Mouse (Mus musculus): ENCODE results near the gene Foxp3. TPM values are rescaled to one million over a fixed set of nuclear protein-coding genes. Genes with fewer than 3 reads are reported as not detected.
A peak's percentile ranks its signal among the peaks of the same experiment; 100 is the strongest.

The Foxp3 gene
- total RNA-seq, 2 experiments from 2014 or later = 3.8 TPM; not detected in 1

DNA sequence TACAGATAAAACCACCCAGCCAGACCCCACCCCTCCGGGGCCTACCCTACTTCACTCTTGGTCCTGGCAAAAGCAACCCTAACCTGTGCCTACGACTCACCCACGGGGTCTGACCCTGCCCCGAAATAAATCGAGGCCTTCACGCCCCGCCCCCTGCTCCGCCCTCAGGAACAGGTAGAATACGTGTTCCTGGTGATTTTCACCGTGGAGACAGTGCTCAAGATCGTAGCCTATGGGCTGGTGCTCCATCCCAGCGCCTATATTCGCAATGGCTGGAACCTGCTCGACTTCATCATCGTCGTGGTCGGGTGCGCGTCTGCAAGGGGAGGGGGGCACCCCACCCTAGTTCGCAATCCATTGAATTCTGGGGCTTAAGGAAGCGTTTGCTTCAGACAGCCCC, 36.6 kb downstream of the Foxp3 start:
- ATAC-seq (replicated peaks; ENCODE audit: low FRiP score, poor library complexity, severe bottlenecking) = no peak

DNA sequence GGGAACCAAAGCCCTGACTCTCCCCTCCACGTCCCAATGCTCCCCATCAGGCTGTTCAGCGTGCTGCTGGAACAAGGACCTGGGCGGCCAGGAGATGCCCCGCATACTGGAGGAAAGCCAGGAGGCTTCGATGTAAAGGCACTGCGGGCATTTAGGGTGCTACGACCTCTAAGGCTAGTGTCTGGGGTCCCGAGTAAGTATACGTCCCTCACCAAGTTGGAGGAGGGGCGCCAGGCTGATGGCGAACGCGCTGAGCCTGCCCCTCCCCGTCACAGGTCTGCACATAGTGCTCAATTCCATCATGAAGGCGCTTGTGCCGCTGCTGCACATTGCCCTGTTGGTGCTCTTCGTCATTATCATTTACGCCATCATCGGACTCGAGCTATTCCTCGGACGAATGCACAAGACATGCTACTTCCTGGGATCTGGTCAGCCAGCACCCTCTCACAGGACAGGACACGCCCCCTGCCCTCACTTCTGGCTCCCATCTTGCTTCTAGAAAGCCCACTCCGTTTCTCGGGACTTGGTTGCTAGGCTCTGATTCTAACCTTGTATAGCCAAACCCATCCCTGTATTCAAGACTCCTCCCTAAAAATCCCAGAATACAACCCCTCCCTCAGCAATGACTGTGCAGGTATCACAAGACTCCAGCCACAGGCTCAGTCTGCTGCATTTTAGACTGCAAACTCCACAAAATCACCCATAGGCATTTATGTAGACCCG, 37.3 kb downstream of the Foxp3 start:
- no peak for ATAC-seq (replicated peaks; ENCODE audit: low FRiP score, poor library complexity, severe bottlenecking)

- ATAC-seq (replicated peaks; ENCODE audit: low FRiP score, poor library complexity, severe bottlenecking) = no peak
Measured at GRCm38 (mm10) chrX:7617889-7618551, 44.6 kb downstream of the Foxp3 start.

DNA sequence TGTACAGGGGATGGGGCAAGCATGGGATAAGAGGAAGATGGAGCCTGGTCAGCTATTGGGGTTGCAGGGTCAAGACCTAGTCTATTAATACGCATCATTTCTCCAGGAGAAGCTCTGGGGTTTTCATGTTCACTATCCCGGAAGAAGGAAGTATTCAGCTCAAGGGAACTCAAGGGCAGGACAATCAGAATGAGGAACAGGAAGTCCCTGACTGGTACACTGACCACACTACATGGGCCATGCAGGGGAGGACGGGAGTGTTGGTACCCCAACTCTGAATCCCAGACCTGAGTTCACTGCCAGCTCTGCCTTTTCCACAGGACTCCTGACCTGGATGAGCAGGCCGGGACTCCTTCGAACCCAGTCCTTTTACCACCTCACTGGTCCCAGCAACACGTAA, 59.1 kb downstream of the Foxp3 start:
- ATAC-seq (replicated peaks; ENCODE audit: low FRiP score, poor library complexity, severe bottlenecking) = no peak

DNA sequence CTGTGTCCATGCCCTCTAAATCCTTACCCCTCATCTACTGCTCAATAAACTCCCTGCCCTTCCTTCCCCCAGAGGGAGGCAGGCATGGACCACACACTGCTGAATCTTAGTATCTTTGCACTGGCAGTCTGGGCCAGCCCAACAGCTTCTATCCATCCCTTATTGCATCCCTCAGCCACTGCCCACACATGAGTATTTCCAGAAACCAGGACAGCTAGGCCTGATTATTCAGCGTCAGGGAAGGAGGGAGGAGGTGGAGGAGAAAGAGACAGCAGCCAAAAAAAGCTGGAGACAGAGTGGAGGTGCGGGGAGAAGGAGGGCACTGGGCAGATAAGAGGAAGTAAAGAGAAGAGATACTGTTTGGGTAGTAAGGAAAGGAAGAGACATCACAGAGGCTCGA, 61.7 kb downstream of the Foxp3 start:
- ATAC-seq (replicated peaks; ENCODE audit: low FRiP score, poor library complexity, severe bottlenecking) = no peak

DNA sequence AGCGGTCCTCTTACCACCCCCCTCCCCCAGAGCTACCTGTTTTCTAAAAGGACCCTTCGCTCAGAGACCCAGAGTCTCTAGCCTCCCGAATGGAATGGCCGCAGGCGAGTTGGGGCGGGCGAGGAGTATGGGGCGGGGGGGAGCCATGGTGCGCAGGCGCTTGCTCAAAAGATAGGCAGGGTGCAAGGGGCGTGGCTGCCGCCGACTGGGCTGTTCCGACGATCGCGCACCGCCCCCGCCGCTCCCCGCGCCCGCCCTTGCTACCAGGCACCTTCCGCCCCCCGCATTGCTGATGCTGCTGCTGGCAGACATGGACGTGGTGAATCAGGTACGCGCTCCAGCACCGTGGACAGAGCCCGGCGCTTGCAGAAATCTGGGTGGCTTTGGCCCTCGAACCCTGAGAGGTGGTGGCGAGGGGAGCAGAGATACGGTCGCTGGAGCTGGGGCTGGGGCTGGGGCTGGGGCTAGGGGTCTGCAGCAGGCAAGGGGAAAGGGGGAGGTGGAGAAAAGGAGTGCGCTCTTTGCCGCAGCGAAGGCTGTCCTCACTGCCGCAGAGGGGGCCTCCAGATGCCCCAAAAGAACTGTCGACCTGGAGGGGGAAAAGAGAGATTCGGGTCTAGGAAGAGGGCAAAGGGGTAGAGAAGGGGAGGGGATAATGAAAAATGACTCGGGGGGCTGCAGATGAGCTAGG, 65.1 kb downstream of the Foxp3 start, which contains the start of gene Syp:
Syp (plus strand) TSS at position 71 of the 691 bp plus-strand sequence.
- peak; percentile 86 for ATAC-seq (replicated peaks; ENCODE audit: low FRiP score, poor library complexity, severe bottlenecking)

DNA sequence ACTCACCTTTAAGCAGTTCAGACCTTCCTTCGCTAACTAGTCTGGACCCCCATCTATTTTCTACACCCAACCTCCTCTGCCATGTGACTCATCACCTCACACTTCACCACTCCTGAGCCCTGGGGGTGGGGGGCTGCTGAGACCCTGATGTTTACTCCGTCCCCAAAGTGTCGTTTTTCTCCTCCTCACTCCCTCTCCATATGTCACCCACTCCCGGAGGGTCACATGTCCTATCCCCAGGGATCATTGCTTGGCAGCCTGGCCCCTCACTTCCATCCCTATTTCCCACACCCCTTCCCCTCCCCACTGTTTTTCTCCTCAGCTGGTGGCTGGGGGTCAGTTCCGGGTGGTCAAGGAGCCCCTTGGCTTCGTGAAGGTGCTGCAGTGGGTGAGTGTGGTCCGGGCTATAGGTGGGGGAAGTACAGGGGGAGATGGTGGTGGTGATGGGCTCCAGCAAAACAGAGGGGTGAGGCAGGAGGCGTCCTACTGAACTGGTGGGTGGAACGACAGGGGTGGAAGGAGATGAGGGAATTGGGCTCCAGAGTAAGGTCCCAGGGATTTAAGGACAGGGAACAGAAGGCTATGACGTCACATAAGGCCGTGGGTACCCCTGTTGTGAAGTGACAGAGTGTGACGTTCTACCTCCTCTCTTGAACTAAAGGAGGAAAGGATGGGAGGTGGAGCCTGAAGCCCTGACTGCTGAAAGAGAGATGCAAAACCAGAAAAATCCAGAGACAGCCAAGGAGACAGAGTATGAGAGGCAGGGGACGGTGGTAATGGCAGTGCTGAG, 66.3 kb downstream of the Foxp3 start:
- no peak for ATAC-seq (replicated peaks; ENCODE audit: low FRiP score, poor library complexity, severe bottlenecking)

- ATAC-seq (replicated peaks; ENCODE audit: low FRiP score, poor library complexity, severe bottlenecking) = no peak
Measured at GRCm38 (mm10) chrX:7640785-7641184, 67.3 kb downstream of the Foxp3 start.

Other genes starting within 250 kb of the Foxp3 start
- gene Usp27x, start 197.8 kb upstream of the Foxp3 start, total RNA-seq (2015; ENCODE audit: low replicate concordance) = not detected in 2 replicates
- gene Usp27x, start 197.8 kb upstream of the Foxp3 start, total RNA-seq (2017; ENCODE audit: low replicate concordance) = not detected in 2 replicates
- 10.1 TPM in 1 of 2 replicates, not detected in the other for gene Ppp1r3f, start 639 bp downstream of the Foxp3 start, total RNA-seq (2015; ENCODE audit: low replicate concordance)
- 0.26 TPM in 1 of 2 replicates, not detected in the other for gene Ppp1r3f, start 639 bp downstream of the Foxp3 start, total RNA-seq (2017; ENCODE audit: low replicate concordance)
- 8.6 and 9.2 TPM in 2 replicates for gene Ccdc22, start 31.9 kb downstream of the Foxp3 start, total RNA-seq (2015; ENCODE audit: low replicate concordance)
- gene Ccdc22, start 31.9 kb downstream of the Foxp3 start, total RNA-seq (2017; ENCODE audit: low replicate concordance) = 12.0 and 17.3 TPM in 2 replicates
- not detected in 2 replicates for gene Cacna1f, start 33.4 kb downstream of the Foxp3 start, total RNA-seq (2015; ENCODE audit: low replicate concordance)
- gene Cacna1f, start 33.4 kb downstream of the Foxp3 start, total RNA-seq (2017; ENCODE audit: low replicate concordance) = not detected in 2 replicates
- gene Syp, start 64.8 kb downstream of the Foxp3 start, total RNA-seq (2015; ENCODE audit: low replicate concordance) = not detected in 2 replicates
- gene Syp, start 64.8 kb downstream of the Foxp3 start, total RNA-seq (2017; ENCODE audit: low replicate concordance) = 0.51 TPM in 1 of 2 replicates, not detected in the other
- 0.72 and 1.3 TPM in 2 replicates for gene Prickle3, start 83.6 kb downstream of the Foxp3 start, total RNA-seq (2015; ENCODE audit: low replicate concordance)
- gene Prickle3, start 83.6 kb downstream of the Foxp3 start, total RNA-seq (2017; ENCODE audit: low replicate concordance) = 0.23 and 0.90 TPM in 2 replicates
- 64.6 and 96.2 TPM in 2 replicates for gene Plp2, start 97.7 kb downstream of the Foxp3 start, total RNA-seq (2015; ENCODE audit: low replicate concordance)
- 9.6 and 18.7 TPM in 2 replicates for gene Plp2, start 97.7 kb downstream of the Foxp3 start, total RNA-seq (2017; ENCODE audit: low replicate concordance)
- not detected in 2 replicates for gene Magix, start 107.6 kb downstream of the Foxp3 start, total RNA-seq (2015; ENCODE audit: low replicate concordance)
- gene Magix, start 107.6 kb downstream of the Foxp3 start, total RNA-seq (2017; ENCODE audit: low replicate concordance) = not detected in 2 replicates
- 10.5 and 31.9 TPM in 2 replicates for gene Gpkow, start 123.5 kb downstream of the Foxp3 start, total RNA-seq (2015; ENCODE audit: low replicate concordance)
- 12.6 and 25.0 TPM in 2 replicates for gene Gpkow, start 123.5 kb downstream of the Foxp3 start, total RNA-seq (2017; ENCODE audit: low replicate concordance)
- 42.2 and 59.5 TPM in 2 replicates for gene Wdr45, start 140.7 kb downstream of the Foxp3 start, total RNA-seq (2015; ENCODE audit: low replicate concordance)
- gene Wdr45, start 140.7 kb downstream of the Foxp3 start, total RNA-seq (2017; ENCODE audit: low replicate concordance) = 36.0 and 46.8 TPM in 2 replicates
- gene Gm45208, start 148.6 kb downstream of the Foxp3 start, total RNA-seq (2015; ENCODE audit: low replicate concordance) = not detected in 2 replicates
- gene Gm45208, start 148.6 kb downstream of the Foxp3 start, total RNA-seq (2017; ENCODE audit: low replicate concordance) = not detected in 2 replicates
- 1.3 and 2.5 TPM in 2 replicates for gene Praf2, start 154.8 kb downstream of the Foxp3 start, total RNA-seq (2015; ENCODE audit: low replicate concordance)
- gene Praf2, start 154.8 kb downstream of the Foxp3 start, total RNA-seq (2017; ENCODE audit: low replicate concordance) = 2.1 TPM in 1 of 2 replicates, not detected in the other
- not detected in 2 replicates for gene Ccdc120, start 177.3 kb downstream of the Foxp3 start, total RNA-seq (2015; ENCODE audit: low replicate concordance)
- not detected in 2 replicates for gene Ccdc120, start 177.3 kb downstream of the Foxp3 start, total RNA-seq (2017; ENCODE audit: low replicate concordance)
- gene Tfe3, start 188.9 kb downstream of the Foxp3 start, total RNA-seq (2015; ENCODE audit: low replicate concordance) = 18.9 and 23.4 TPM in 2 replicates
- 21.5 and 22.7 TPM in 2 replicates for gene Tfe3, start 188.9 kb downstream of the Foxp3 start, total RNA-seq (2017; ENCODE audit: low replicate concordance)
- 91.0 and 94.4 TPM in 2 replicates for gene Gripap1, start 216.1 kb downstream of the Foxp3 start, total RNA-seq (2015; ENCODE audit: low replicate concordance)
- gene Gripap1, start 216.1 kb downstream of the Foxp3 start, total RNA-seq (2017; ENCODE audit: low replicate concordance) = 87.0 and 176 TPM in 2 replicates
- 0.84 and 1.8 TPM in 2 replicates for gene Kcnd1, start 248.6 kb downstream of the Foxp3 start, total RNA-seq (2015; ENCODE audit: low replicate concordance)
- gene Kcnd1, start 248.6 kb downstream of the Foxp3 start, total RNA-seq (2017; ENCODE audit: low replicate concordance) = 0.68 and 3.6 TPM in 2 replicates